8 mouse cellular contexts compared by ENCODE assay signal in the genomic region with DNA sequence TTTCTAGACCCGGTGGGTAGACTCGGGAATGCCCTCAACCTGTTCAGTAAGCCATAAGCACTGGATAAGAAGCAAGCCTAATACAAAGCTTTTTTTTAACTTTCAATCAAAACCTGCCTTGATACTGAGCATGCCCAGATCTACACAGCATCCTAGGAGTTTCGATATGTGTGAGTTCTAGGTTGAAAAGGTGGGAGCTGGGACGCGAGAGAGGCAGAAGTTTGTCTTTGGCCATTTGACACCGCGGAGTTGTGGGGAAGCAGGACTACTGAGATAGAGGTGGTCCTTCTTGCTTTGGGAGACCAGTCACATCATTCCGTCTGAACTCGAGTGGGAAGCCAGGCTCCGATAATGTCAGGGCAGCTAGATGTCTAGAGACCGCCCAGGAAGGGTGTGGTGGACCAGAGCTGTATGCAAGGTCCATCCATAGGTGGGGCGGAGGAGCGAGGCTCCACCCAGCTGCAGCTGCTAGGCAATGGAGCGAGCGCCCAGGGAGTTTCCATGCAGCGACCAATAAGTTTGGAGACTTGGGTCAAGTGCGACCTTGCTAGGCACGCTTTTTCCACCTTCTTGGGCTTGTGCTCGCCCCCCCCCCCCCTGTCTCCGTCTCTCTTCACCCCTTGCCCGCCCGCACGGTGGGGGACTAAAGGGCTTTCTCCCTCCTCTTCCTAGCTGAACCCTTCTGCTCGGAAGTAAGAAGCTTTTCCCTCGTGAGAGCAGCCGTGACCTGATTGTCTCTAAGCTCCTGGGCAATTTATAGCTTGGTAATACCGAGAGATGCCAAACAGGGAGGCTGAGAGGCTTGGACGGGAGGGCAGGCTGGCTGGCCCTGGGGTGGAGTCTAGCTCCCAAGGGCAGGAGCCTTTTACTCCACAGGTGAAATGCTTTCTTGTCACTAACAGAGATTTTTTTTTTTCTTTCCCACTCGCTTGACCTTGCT. TPM values are rescaled to one million over a fixed set of nuclear protein-coding genes. Genes with fewer than 3 reads are reported as not detected.
A peak's percentile ranks its signal among the peaks of the same experiment; 100 is the strongest.
DNase-seq lines count a peak whose midpoint lies in the region; ATAC-seq and TF ChIP-seq lines count a peak whose summit lies in the region.

No protein-coding gene starts in this region.

- peak overlapping the region; percentile 99 for H3K4me2 ChIP-seq in embryonic facial prominence, embryonic 12.5 days (replicated peaks)
- peak overlapping the region; percentile 94 for H3K4me2 ChIP-seq in midbrain, embryonic 12.5 days (replicated peaks)
- peak overlapping the region; percentile 66 for H3K4me2 ChIP-seq in stomach, postnatal 0 days (replicated peaks; ENCODE audit: low read depth)

- peak; percentile 76 for ATAC-seq in embryonic facial prominence, embryonic 12.5 days (ENCODE audit: insufficient number of reproducible peaks, insufficient read depth, low FRiP score, low TSS enrichment)
- ATAC-seq in midbrain, embryonic 12.5 days (ENCODE audit: low FRiP score, low read depth): peak; percentile 56
- ATAC-seq in stomach, postnatal 0 days (ENCODE audit: low FRiP score, low TSS enrichment): peak; percentile 80

- 3% methylated on average over 28 of the region's 29 CpGs for WGBS in embryonic facial prominence, embryonic 12.5 days
- WGBS in midbrain, embryonic 12.5 days: 2% methylated on average over 28 of the region's 29 CpGs
- 5% methylated on average over 29 of the region's 29 CpGs for WGBS in stomach, postnatal 0 days

- TF ChIP-seq CTCF in E14TG2a.4 (conservative IDR thresholded peaks at IDR 0.05; ENCODE audit: low read length): no peak
- peak; percentile 13; the same call in 1 of the 2 replicates for TF ChIP-seq CTCF in stomach, postnatal 0 days (IDR thresholded peaks at IDR 0.05; ENCODE audit: low read depth)

- TF ChIP-seq EP300 in stomach, postnatal 0 days (optimal IDR thresholded peaks at IDR 0.05): no peak

- intact Hi-C loops in heart, postnatal 10 days (cut with DNase I): no loop called here

- no peaks in the 10 kb centered on the region for H3K36me3 ChIP-seq in E14TG2a.4 (ENCODE audit: insufficient read depth, low read length)
- H3K36me3 ChIP-seq in embryonic facial prominence, embryonic 12.5 days: no peaks in the 10 kb centered on the region
- H3K36me3 ChIP-seq in midbrain, embryonic 12.5 days: no peaks in the 10 kb centered on the region
- H3K36me3 ChIP-seq in stomach, postnatal 0 days (ENCODE audit: control insufficient read depth, insufficient read depth, low read length): no peaks in the 10 kb centered on the region

- H3K27ac ChIP-seq in embryonic facial prominence, embryonic 12.5 days: no peak overlapping the region
- H3K27ac ChIP-seq in midbrain, embryonic 12.5 days (replicated peaks): no peak overlapping the region
- no peak overlapping the region for H3K27ac ChIP-seq in stomach, postnatal 0 days (replicated peaks)

- no peak overlapping the region for H3K9ac ChIP-seq in embryonic facial prominence, embryonic 12.5 days
- H3K9ac ChIP-seq in midbrain, embryonic 12.5 days (replicated peaks): peak overlapping the region; percentile 39
- H3K9ac ChIP-seq in stomach, postnatal 0 days (ENCODE audit: low read length): no peak overlapping the region

- H3K27me3 ChIP-seq in E14TG2a.4 (ENCODE audit: insufficient read depth, low read length): peaks cover 20% of the 10 kb centered on the region
- peaks cover 25% of the 10 kb centered on the region for H3K27me3 ChIP-seq in embryonic facial prominence, embryonic 12.5 days
- H3K27me3 ChIP-seq in midbrain, embryonic 12.5 days: peaks cover 3% of the 10 kb centered on the region; the same call in 1 of the 2 replicates
- H3K27me3 ChIP-seq in stomach, postnatal 0 days (ENCODE audit: control insufficient read depth, insufficient read depth, low read length): no peaks in the 10 kb centered on the region; the same call in 1 of the 2 replicates

- H3K9me3 ChIP-seq in E14TG2a.4 (ENCODE audit: low read length): no peaks in the 10 kb centered on the region
- no peaks in the 10 kb centered on the region for H3K9me3 ChIP-seq in embryonic facial prominence, embryonic 12.5 days
- no peaks in the 10 kb centered on the region for H3K9me3 ChIP-seq in midbrain, embryonic 12.5 days
- H3K9me3 ChIP-seq in stomach, postnatal 0 days (ENCODE audit: control insufficient read depth, low read length): no peaks in the 10 kb centered on the region

- H3K4me3 ChIP-seq in E14TG2a.4 (replicated peaks; ENCODE audit: low read length): peak overlapping the region; percentile 81
- H3K4me3 ChIP-seq in embryonic facial prominence, embryonic 12.5 days: peak overlapping the region; percentile 55
- H3K4me3 ChIP-seq in midbrain, embryonic 12.5 days: peak overlapping the region; percentile 72
- H3K4me3 ChIP-seq in stomach, postnatal 0 days (ENCODE audit: low read depth, low read length): peak overlapping the region; percentile 23

- H3K4me1 ChIP-seq in E14TG2a.4 (replicated peaks; ENCODE audit: low read depth, low read length): peaks cover 18% of the 10 kb centered on the region
- peaks cover 12% of the 10 kb centered on the region; the same call in 1 of the 2 replicates for H3K4me1 ChIP-seq in embryonic facial prominence, embryonic 12.5 days
- H3K4me1 ChIP-seq in midbrain, embryonic 12.5 days: peaks cover 9% of the 10 kb centered on the region
- H3K4me1 ChIP-seq in stomach, postnatal 0 days (replicated peaks; ENCODE audit: control insufficient read depth, insufficient read depth): 0 out of 2 replicates have a peak, but pooled peaks cover 2% of the 10 kb centered on the region

- DNase-seq in adrenal gland, adult 2 months: peak; percentile 27
- peak; percentile 9 to 13 for DNase-seq in heart, postnatal 10 days
- peak; percentile 33 to 53 for DNase-seq in layer of hippocampus, postnatal 25 days (ENCODE audit: extremely low spot score in 1 of 2, low spot score in 1 of 2)
- peak; percentile 47 for DNase-seq in stomach, postnatal 0 days (ENCODE audit: low spot score)
- no peak for DNase-seq in gastrocnemius, postnatal 25 days

RNA-seq across cellular contexts. Expression of a gene that starts 0.7 kb away (rescaled TPM):
- total RNA-seq in adrenal gland, adult 2 months (2021): 10 to 100 TPM in 1 of 2 experiments, 1 to 10 TPM in 1; 8.6 to 13.2 TPM
- 2.7 and 3.4 TPM in 2 replicates for polyA plus RNA-seq in adrenal gland, adult 2 months (2012; rRNA removed)
- 5.5 and 6.6 TPM in 2 replicates for polyA plus RNA-seq in embryonic facial prominence, embryonic 12.5 days (2016; fragmentation: Nextera tagmentation; extraction: Ambion mirVana)
- under 1 TPM; 0.07 TPM for total RNA-seq in heart, postnatal 10 days (2021)
- 100 to 1,000 TPM; 942 to 986 TPM for total RNA-seq in layer of hippocampus, postnatal 25 days (2021)
- 34.1 and 37.3 TPM in 2 replicates for polyA plus RNA-seq in midbrain, embryonic 12.5 days (2016; fragmentation: Nextera tagmentation; extraction: Ambion mirVana)
- polyA plus RNA-seq in stomach, postnatal 0 days (2015; fragmentation: Nextera tagmentation; extraction: Ambion mirVana): 3.5 and 3.6 TPM in 2 replicates
- total RNA-seq in gastrocnemius, postnatal 25 days (2021): not detected

Comparison
In these comparisons a context has a peak if more than half of its experiments do, and no peak if none do; other contexts are left out.
1. H3K4me3 ChIP-seq: peak in every context shown above with its lines; median percentile 81 in E14TG2a.4; 72 in midbrain, embryonic 12.5 days; 55 in embryonic facial prominence, embryonic 12.5 days; 23 in stomach, postnatal 0 days.
2. RNA of a gene that starts 0.7 kb away (total RNA-seq): 942 to 986 TPM in layer of hippocampus, postnatal 25 days; 8.6 to 13.2 TPM in adrenal gland, adult 2 months, 0.07 TPM in heart, postnatal 10 days and not detected in gastrocnemius, postnatal 25 days; every median in the first group is over 10 times any median in the second.
3. Peak in every context shown above with its lines, with median percentiles within 50 percentile points of each other: ATAC-seq and H3K4me2 ChIP-seq.